Mouse (Mus musculus): ENCODE results near the gene Lpp. TPM values are rescaled to one million over a fixed set of nuclear protein-coding genes. Genes with fewer than 3 reads are reported as not detected.

Gene Lpp
- total and polyA plus RNA-seq, 3 experiments: 7.7 to 25.1 (median 23.6) TPM

DNA sequence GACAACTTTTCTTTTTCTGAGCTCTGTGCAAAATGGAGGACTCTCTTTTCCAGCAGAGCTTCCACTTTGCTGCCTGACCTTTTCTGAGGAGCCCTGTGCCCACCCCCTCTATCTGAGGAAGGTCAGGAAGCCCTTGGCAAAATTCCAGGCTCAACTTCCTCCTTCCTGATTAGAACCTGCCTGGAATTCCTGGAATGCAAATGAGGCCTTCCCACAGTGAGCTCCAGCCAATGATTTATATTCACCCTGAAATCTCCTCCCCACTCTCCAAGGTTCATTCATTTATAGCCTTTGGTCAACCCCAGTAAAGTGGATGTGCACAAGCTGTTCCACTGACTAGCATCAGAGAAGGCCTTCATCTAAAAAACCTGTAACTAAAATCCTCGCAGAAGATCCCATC lies 632.9 kb downstream of the Lpp start:
- intact Hi-C loops (cut with DNase I): no loop called here
- no peak overlapping the region for H3K27ac ChIP-seq
- WGBS: 86% methylated on average over 1 of the region's 1 CpGs
- H3K36me3 ChIP-seq (ENCODE audit: control insufficient read depth, insufficient read depth, low read length): no peaks in the 10 kb centered on the region
- no peak overlapping the region for H3K9ac ChIP-seq (ENCODE audit: low read depth, low read length)
- TF ChIP-seq EP300 (IDR thresholded peaks at IDR 0.05; ENCODE audit: insufficient read depth, low read depth, low read length): no peak
- TF ChIP-seq POLR2A (IDR thresholded peaks at IDR 0.05; ENCODE audit: insufficient read depth, low read depth, low read length): no peak
- no peaks in the 10 kb centered on the region for H3K79me2 ChIP-seq (replicated peaks; ENCODE audit: control insufficient read depth, insufficient read depth, low read length)
- H3K4me1 ChIP-seq (ENCODE audit: control insufficient read depth, insufficient read depth, low read length): no peaks in the 10 kb centered on the region
- no peak overlapping the region for H3K4me3 ChIP-seq
- no peaks in the 10 kb centered on the region for H3K27me3 ChIP-seq (ENCODE audit: control insufficient read depth, insufficient read depth, low read length)
- no peak for DNase-seq

GRCm38 (mm10) chr16:25029548-25029947 lies 636.2 kb downstream of the Lpp start:
- no peaks in the 10 kb centered on the region for H3K79me2 ChIP-seq (replicated peaks; ENCODE audit: control insufficient read depth, insufficient read depth, low read length)
- WGBS: 90% methylated on average over 8 of the region's 8 CpGs
- DNase-seq: no peak
- intact Hi-C loops (cut with DNase I): no loop called here
- TF ChIP-seq EP300 (IDR thresholded peaks at IDR 0.05; ENCODE audit: insufficient read depth, low read depth, low read length) (no peak), CTCF (IDR thresholded peaks at IDR 0.05) (no peak), POLR2A (IDR thresholded peaks at IDR 0.05; ENCODE audit: insufficient read depth, low read depth, low read length) (no peak)
- no peak overlapping the region for H3K4me3 ChIP-seq
- H3K4me1 ChIP-seq (ENCODE audit: control insufficient read depth, insufficient read depth, low read length): no peaks in the 10 kb centered on the region
- H3K36me3 ChIP-seq (ENCODE audit: control insufficient read depth, insufficient read depth, low read length): no peaks in the 10 kb centered on the region
- no peak overlapping the region for H3K27ac ChIP-seq
- H3K27me3 ChIP-seq (ENCODE audit: control insufficient read depth, insufficient read depth, low read length): no peaks in the 10 kb centered on the region
- H3K9ac ChIP-seq (ENCODE audit: low read depth, low read length): no peak overlapping the region

DNA sequence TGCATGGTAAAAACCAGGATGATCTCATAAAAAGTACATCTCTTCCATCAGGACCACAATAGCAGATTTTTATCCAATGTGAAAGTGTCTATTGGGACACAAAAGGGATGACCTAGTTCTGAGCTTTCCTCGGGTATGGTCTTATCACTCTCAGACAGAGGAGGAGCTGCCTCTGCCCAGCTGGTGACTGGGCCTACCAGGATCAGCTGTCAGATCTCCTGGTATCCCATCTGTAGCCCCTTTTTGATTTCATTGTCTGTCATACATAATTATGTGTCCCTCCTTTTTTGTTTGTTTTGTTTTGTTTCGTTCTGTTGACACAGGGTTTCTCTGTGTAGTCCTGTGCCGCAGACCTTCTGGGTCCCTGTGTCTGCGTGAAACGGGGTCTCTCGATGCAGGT lies 644.1 kb downstream of the Lpp start:
- no peak for DNase-seq
- H3K27me3 ChIP-seq (ENCODE audit: control insufficient read depth, insufficient read depth, low read length): no peaks in the 10 kb centered on the region
- no peak for TF ChIP-seq POLR2A (IDR thresholded peaks at IDR 0.05; ENCODE audit: insufficient read depth, low read depth, low read length)
- TF ChIP-seq CTCF (IDR thresholded peaks at IDR 0.05): no peak
- no peak for TF ChIP-seq EP300 (IDR thresholded peaks at IDR 0.05; ENCODE audit: insufficient read depth, low read depth, low read length)
- WGBS: 80% methylated on average over 6 of the region's 6 CpGs
- no peak overlapping the region for H3K27ac ChIP-seq
- no peak overlapping the region for H3K4me3 ChIP-seq
- no peaks in the 10 kb centered on the region for H3K79me2 ChIP-seq (replicated peaks; ENCODE audit: control insufficient read depth, insufficient read depth, low read length)
- H3K36me3 ChIP-seq (ENCODE audit: control insufficient read depth, insufficient read depth, low read length): no peaks in the 10 kb centered on the region
- intact Hi-C loops (cut with DNase I): no loop called here
- H3K4me1 ChIP-seq (ENCODE audit: control insufficient read depth, insufficient read depth, low read length): peaks cover 2% of the 10 kb centered on the region; the same call in 1 of the 2 replicates
- no peak overlapping the region for H3K9ac ChIP-seq (ENCODE audit: low read depth, low read length)

DNA sequence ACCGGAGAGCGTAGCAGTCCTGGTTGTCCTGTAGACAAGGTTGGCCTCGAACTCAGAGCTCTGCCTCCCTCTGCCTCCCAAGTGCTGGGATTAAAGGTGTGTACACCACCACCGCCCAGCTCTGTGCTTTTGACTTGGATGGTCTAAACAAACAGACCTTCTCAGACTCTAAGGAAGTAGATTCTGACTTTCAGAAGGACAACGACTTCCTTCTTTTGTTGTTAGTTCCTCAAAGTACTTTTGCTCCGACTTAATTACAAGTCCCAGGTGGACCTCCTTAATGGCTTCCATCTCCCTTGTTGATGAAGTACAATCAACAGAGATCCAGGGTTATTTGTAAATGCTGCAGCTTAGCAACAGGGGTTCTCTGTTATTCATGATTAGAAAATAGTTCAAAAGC lies 645.2 kb downstream of the Lpp start:
- no peaks in the 10 kb centered on the region for H3K36me3 ChIP-seq (ENCODE audit: control insufficient read depth, insufficient read depth, low read length)
- TF ChIP-seq EP300 (IDR thresholded peaks at IDR 0.05; ENCODE audit: insufficient read depth, low read depth, low read length) (no peak), POLR2A (IDR thresholded peaks at IDR 0.05; ENCODE audit: insufficient read depth, low read depth, low read length) (no peak), CTCF (IDR thresholded peaks at IDR 0.05) (no peak)
- no peak overlapping the region for H3K4me3 ChIP-seq
- 72% methylated on average over 6 of the region's 6 CpGs for WGBS
- intact Hi-C loops (cut with DNase I): no loop called here
- no peak overlapping the region for H3K27ac ChIP-seq
- no peaks in the 10 kb centered on the region for H3K27me3 ChIP-seq (ENCODE audit: control insufficient read depth, insufficient read depth, low read length)
- H3K79me2 ChIP-seq (replicated peaks; ENCODE audit: control insufficient read depth, insufficient read depth, low read length): no peaks in the 10 kb centered on the region
- no peak overlapping the region for H3K9ac ChIP-seq (ENCODE audit: low read depth, low read length)
- no peak for DNase-seq
- H3K4me1 ChIP-seq (ENCODE audit: control insufficient read depth, insufficient read depth, low read length): peaks cover 4% of the 10 kb centered on the region

GRCm38 (mm10) chr16:25039904-25040303 lies 646.6 kb downstream of the Lpp start:
- Histone ChIP-seq H3K4me1 (ENCODE audit: control insufficient read depth, insufficient read depth, low read length) (peaks cover 4% of the 10 kb centered on the region), H3K27ac (no peak overlapping the region), H3K4me3 (no peak overlapping the region), H3K9ac (ENCODE audit: low read depth, low read length) (no peak overlapping the region), H3K79me2 (replicated peaks; ENCODE audit: control insufficient read depth, insufficient read depth, low read length) (no peaks in the 10 kb centered on the region), H3K27me3 (ENCODE audit: control insufficient read depth, insufficient read depth, low read length) (no peaks in the 10 kb centered on the region), H3K36me3 (ENCODE audit: control insufficient read depth, insufficient read depth, low read length) (no peaks in the 10 kb centered on the region)
- no peak for DNase-seq
- TF ChIP-seq POLR2A (IDR thresholded peaks at IDR 0.05; ENCODE audit: insufficient read depth, low read depth, low read length): no peak
- no peak for TF ChIP-seq CTCF (IDR thresholded peaks at IDR 0.05)
- TF ChIP-seq EP300 (IDR thresholded peaks at IDR 0.05; ENCODE audit: insufficient read depth, low read depth, low read length): no peak
- intact Hi-C loops (cut with DNase I): no loop called here
- WGBS: 74% methylated on average over 10 of the region's 10 CpGs

DNA sequence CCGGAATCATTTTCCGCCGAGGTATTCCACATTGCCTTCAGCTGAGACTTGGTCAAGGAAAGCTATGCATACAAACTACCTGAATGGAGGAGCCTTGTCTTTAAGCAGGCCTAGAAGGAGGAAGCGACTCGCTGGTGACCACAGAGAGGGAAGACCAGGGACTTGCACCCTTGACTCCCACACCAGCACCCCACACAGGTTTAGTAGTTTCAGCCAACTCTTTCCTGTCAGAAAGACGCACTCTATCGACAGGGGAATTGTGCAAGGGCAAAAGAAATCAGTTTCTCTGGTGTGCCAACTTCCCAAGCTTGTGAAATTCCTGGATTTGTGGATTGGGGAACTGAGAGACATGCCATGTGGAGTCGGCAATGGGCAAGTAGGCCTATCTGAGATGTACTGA lies 647.9 kb downstream of the Lpp start:
- no peak for DNase-seq
- H3K9ac ChIP-seq (ENCODE audit: low read depth, low read length): no peak overlapping the region
- no peak for TF ChIP-seq POLR2A (IDR thresholded peaks at IDR 0.05; ENCODE audit: insufficient read depth, low read depth, low read length)
- TF ChIP-seq CTCF (IDR thresholded peaks at IDR 0.05): no peak
- no peak for TF ChIP-seq EP300 (IDR thresholded peaks at IDR 0.05; ENCODE audit: insufficient read depth, low read depth, low read length)
- peaks cover 4% of the 10 kb centered on the region for H3K4me1 ChIP-seq (ENCODE audit: control insufficient read depth, insufficient read depth, low read length)
- H3K79me2 ChIP-seq (replicated peaks; ENCODE audit: control insufficient read depth, insufficient read depth, low read length): no peaks in the 10 kb centered on the region
- intact Hi-C loops (cut with DNase I): no loop called here
- no peaks in the 10 kb centered on the region for H3K27me3 ChIP-seq (ENCODE audit: control insufficient read depth, insufficient read depth, low read length)
- no peak overlapping the region for H3K27ac ChIP-seq
- H3K36me3 ChIP-seq (ENCODE audit: control insufficient read depth, insufficient read depth, low read length): no peaks in the 10 kb centered on the region
- no peak overlapping the region for H3K4me3 ChIP-seq
- 88% methylated on average over 8 of the region's 8 CpGs for WGBS
